Mouse (Mus musculus): ENCODE data around the gene Zfp853. TPM values are rescaled to one million over a fixed set of nuclear protein-coding genes. Genes with fewer than 3 reads are reported as not detected.

The Zfp853 gene
- polyA plus RNA-seq (2015; fragmentation: Nextera tagmentation; extraction: Ambion mirVana) = 0.23 and 0.31 TPM in 2 replicates

GRCm38 (mm10) chr5:143293404-143293803, at the start of gene Zfp853:
Gene Zfp853, minus strand, starts transcription at chr5:143293623.
- Histone ChIP-seq H3K9ac (replicated peaks) (peak within 1 kb of the TSS; percentile 51), H3K4me1 (peaks cover 24% of the 10 kb centered on the region), H3K36me3 (no peaks in the 10 kb centered on the region), H3K27ac (replicated peaks) (no peak within 1 kb of the TSS), H3K4me2 (peak within 1 kb of the TSS; percentile 89), H3K27me3 (replicated peaks) (peaks cover 63% of the 10 kb centered on the region), H3K9me3 (replicated peaks) (no peaks in the 10 kb centered on the region), H3K4me3 (replicated peaks) (peak within 1 kb of the TSS; percentile 50)
- 7% methylated on average over 38 of the region's 38 CpGs for WGBS
- peak; percentile 51 for ATAC-seq (ENCODE audit: low FRiP score)

GRCm38 (mm10) chr5:143339603-143340002, 46.2 kb upstream of the Zfp853 start:
- Histone ChIP-seq H3K4me2 (no peak overlapping the region), H3K36me3 (no peaks in the 10 kb centered on the region), H3K4me1 (no peaks in the 10 kb centered on the region), H3K27ac (replicated peaks) (no peak overlapping the region), H3K9ac (replicated peaks) (no peak overlapping the region), H3K9me3 (replicated peaks) (no peaks in the 10 kb centered on the region), H3K27me3 (replicated peaks) (no peaks in the 10 kb centered on the region), H3K4me3 (replicated peaks) (no peak overlapping the region)
- no peak for ATAC-seq (ENCODE audit: low FRiP score)
- WGBS = 53% methylated on average over 6 of the region's 6 CpGs

DNA sequence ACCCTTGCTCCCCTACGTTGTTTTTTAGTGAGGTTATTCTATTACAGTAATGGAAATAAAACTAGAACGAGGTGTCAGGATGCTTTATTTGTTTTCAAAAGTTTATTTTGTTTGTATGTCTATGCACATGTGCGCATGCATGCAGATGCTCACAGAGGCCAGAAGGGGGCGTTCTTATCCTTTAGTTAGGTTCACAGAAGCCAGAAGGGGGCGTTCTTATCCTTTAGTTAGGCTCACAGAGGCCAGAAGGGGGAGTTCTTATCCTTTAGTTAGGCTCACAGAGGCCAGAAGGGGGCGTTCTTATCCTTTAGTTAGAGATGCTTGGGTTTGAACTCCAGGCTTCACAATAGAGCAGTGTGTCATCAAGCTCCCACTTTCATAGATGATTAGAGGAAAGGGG, 43.1 kb upstream of the Zfp853 start:
- Histone ChIP-seq H3K4me1 (no peaks in the 10 kb centered on the region), H3K27me3 (replicated peaks) (no peaks in the 10 kb centered on the region), H3K9me3 (replicated peaks) (no peaks in the 10 kb centered on the region), H3K36me3 (no peaks in the 10 kb centered on the region), H3K9ac (replicated peaks) (no peak overlapping the region), H3K4me3 (replicated peaks) (no peak overlapping the region), H3K4me2 (no peak overlapping the region), H3K27ac (replicated peaks) (no peak overlapping the region)
- WGBS = 69% methylated on average over 6 of the region's 6 CpGs
- ATAC-seq (ENCODE audit: low FRiP score) = no peak

- no peak for ATAC-seq (ENCODE audit: low FRiP score)
- Histone ChIP-seq H3K9me3 (replicated peaks) (no peaks in the 10 kb centered on the region), H3K27ac (replicated peaks) (no peak overlapping the region), H3K9ac (replicated peaks) (no peak overlapping the region), H3K27me3 (replicated peaks) (no peaks in the 10 kb centered on the region), H3K36me3 (no peaks in the 10 kb centered on the region), H3K4me3 (replicated peaks) (no peak overlapping the region), H3K4me1 (peaks cover 3% of the 10 kb centered on the region), H3K4me2 (no peak overlapping the region)
- 79% methylated on average over 7 of the region's 7 CpGs for WGBS
Observed at GRCm38 (mm10) chr5:143335089-143335460, 41.7 kb upstream of the Zfp853 start.

- no peak overlapping the region for H3K27ac ChIP-seq (replicated peaks)
- WGBS = 60% methylated on average over 14 of the region's 14 CpGs
- no peaks in the 10 kb centered on the region for H3K9me3 ChIP-seq (replicated peaks)
- peak overlapping the region; percentile 38; the same call in 1 of the 2 replicates for H3K4me2 ChIP-seq
- peaks cover 8% of the 10 kb centered on the region for H3K4me1 ChIP-seq
- no peak overlapping the region for H3K9ac ChIP-seq (replicated peaks)
- no peaks in the 10 kb centered on the region for H3K27me3 ChIP-seq (replicated peaks)
- H3K36me3 ChIP-seq = no peaks in the 10 kb centered on the region
- H3K4me3 ChIP-seq (replicated peaks) = no peak overlapping the region
- peak; percentile 50; the same call in 1 of the 2 replicates for ATAC-seq (ENCODE audit: low FRiP score)
Observed at GRCm38 (mm10) chr5:143334418-143335088, 41.1 kb upstream of the Zfp853 start.

DNA sequence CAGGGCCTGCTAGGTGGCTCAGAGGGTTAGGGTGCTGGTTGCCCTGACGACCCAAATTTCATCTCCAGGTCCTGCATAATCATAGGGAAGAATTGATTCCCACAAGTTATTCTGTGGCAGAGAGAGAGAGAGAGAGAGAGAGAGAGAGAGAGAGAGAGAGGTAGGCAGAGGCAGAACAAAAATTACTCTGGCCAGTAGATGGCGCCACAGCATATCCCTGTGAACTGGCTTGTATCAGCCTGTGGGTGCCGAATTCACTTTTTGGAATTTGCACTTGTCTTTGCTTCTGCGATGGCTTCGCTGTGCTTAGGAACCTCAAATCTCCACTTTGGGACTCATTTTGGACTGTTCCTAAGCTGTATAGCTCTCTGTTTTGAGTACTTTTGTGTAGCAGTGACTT, 40.4 kb upstream of the Zfp853 start:
- H3K9me3 ChIP-seq (replicated peaks) = no peaks in the 10 kb centered on the region
- H3K4me1 ChIP-seq = peaks cover 9% of the 10 kb centered on the region
- no peak overlapping the region for H3K9ac ChIP-seq (replicated peaks)
- 14% methylated on average over 5 of the region's 5 CpGs for WGBS
- ATAC-seq (ENCODE audit: low FRiP score) = no peak
- no peak overlapping the region for H3K4me3 ChIP-seq (replicated peaks)
- no peak overlapping the region for H3K27ac ChIP-seq (replicated peaks)
- H3K27me3 ChIP-seq (replicated peaks) = no peaks in the 10 kb centered on the region
- H3K36me3 ChIP-seq = no peaks in the 10 kb centered on the region
- H3K4me2 ChIP-seq = peak overlapping the region; percentile 38

GRCm38 (mm10) chr5:143328690-143329495, 35.5 kb upstream of the Zfp853 start, which contains the start of gene Zdhhc4:
Gene Zdhhc4, minus strand, starts transcription at chr5:143329256.
- peak within 1 kb of the TSS; percentile 94 for H3K4me2 ChIP-seq
- H3K27me3 ChIP-seq (replicated peaks) = no peaks in the 10 kb centered on the region
- peak; percentile 65 for ATAC-seq (ENCODE audit: low FRiP score)
- peaks cover 26% of the 10 kb centered on the region for H3K4me1 ChIP-seq
- peaks cover 30% of the 10 kb centered on the region for H3K36me3 ChIP-seq
- no peaks in the 10 kb centered on the region for H3K9me3 ChIP-seq (replicated peaks)
- peak within 1 kb of the TSS; percentile 89 for H3K4me3 ChIP-seq (replicated peaks)
- under 1% methylated on average over 56 of the region's 57 CpGs for WGBS
- H3K27ac ChIP-seq (replicated peaks) = peak within 1 kb of the TSS; percentile 79
- H3K9ac ChIP-seq (replicated peaks) = peak within 1 kb of the TSS; percentile 86

- peaks cover 57% of the 10 kb centered on the region for H3K36me3 ChIP-seq
- H3K27me3 ChIP-seq (replicated peaks) = no peaks in the 10 kb centered on the region
- H3K4me1 ChIP-seq = peaks cover 24% of the 10 kb centered on the region
- H3K27ac ChIP-seq (replicated peaks) = no peak overlapping the region
- H3K4me2 ChIP-seq = no peak overlapping the region
- no peak overlapping the region for H3K4me3 ChIP-seq (replicated peaks)
- whole genome bisulfite sequencing = 90% methylated on average over 8 of the region's 8 CpGs
- no peak for ATAC-seq (ENCODE audit: low FRiP score)
- no peak overlapping the region for H3K9ac ChIP-seq (replicated peaks)
- H3K9me3 ChIP-seq (replicated peaks) = no peaks in the 10 kb centered on the region
Observed at GRCm38 (mm10) chr5:143317288-143317610, 23.8 kb upstream of the Zfp853 start.

- Histone ChIP-seq H3K27me3 (replicated peaks) (no peaks in the 10 kb centered on the region), H3K4me1 (peaks cover 28% of the 10 kb centered on the region), H3K4me3 (replicated peaks) (no peak overlapping the region), H3K36me3 (peaks cover 55% of the 10 kb centered on the region), H3K4me2 (no peak overlapping the region), H3K9me3 (replicated peaks) (no peaks in the 10 kb centered on the region), H3K9ac (replicated peaks) (no peak overlapping the region), H3K27ac (replicated peaks) (no peak overlapping the region)
- no peak for ATAC-seq (ENCODE audit: low FRiP score)
- 88% methylated on average over 5 of the region's 5 CpGs for WGBS
Observed at GRCm38 (mm10) chr5:143316605-143317287, 23.3 kb upstream of the Zfp853 start.

GRCm38 (mm10) chr5:143315514-143315888, 22.1 kb upstream of the Zfp853 start:
- Histone ChIP-seq H3K4me3 (replicated peaks) (peak overlapping the region; percentile 97), H3K27me3 (replicated peaks) (no peaks in the 10 kb centered on the region), H3K27ac (replicated peaks) (peak overlapping the region; percentile 96; the same call in 1 of the 2 replicates), H3K4me2 (peak overlapping the region; percentile 80), H3K4me1 (peaks cover 39% of the 10 kb centered on the region), H3K36me3 (peaks cover 56% of the 10 kb centered on the region), H3K9me3 (replicated peaks) (no peaks in the 10 kb centered on the region), H3K9ac (replicated peaks) (0 out of 2 replicates have a peak overlapping the region, but pooled peaks have one; percentile 26)
- peak; percentile 30; the same call in 1 of the 2 replicates for ATAC-seq (ENCODE audit: low FRiP score)
- 15% methylated on average over 8 of the region's 8 CpGs for WGBS

- ATAC-seq (ENCODE audit: low FRiP score) = peak; percentile 84
- Histone ChIP-seq H3K27me3 (replicated peaks) (no peaks in the 10 kb centered on the region), H3K4me1 (peaks cover 44% of the 10 kb centered on the region), H3K9me3 (replicated peaks) (no peaks in the 10 kb centered on the region), H3K27ac (replicated peaks) (peak within 1 kb of the TSS; percentile 96), H3K36me3 (peaks cover 56% of the 10 kb centered on the region), H3K4me3 (replicated peaks) (peak within 1 kb of the TSS; percentile 97), H3K9ac (replicated peaks) (peak within 1 kb of the TSS; percentile 94), H3K4me2 (peak within 1 kb of the TSS; percentile 80)
- WGBS = under 1% methylated on average over 76 of the region's 101 CpGs
Observed at GRCm38 (mm10) chr5:143314730-143315513, 21.5 kb upstream of the Zfp853 start, which contains the start of gene E130309D02Rik. Gene E130309D02Rik, minus strand, starts transcription at chr5:143315360.
